Mouse (Mus musculus): ENCODE results near the gene Irs1.

DNA sequence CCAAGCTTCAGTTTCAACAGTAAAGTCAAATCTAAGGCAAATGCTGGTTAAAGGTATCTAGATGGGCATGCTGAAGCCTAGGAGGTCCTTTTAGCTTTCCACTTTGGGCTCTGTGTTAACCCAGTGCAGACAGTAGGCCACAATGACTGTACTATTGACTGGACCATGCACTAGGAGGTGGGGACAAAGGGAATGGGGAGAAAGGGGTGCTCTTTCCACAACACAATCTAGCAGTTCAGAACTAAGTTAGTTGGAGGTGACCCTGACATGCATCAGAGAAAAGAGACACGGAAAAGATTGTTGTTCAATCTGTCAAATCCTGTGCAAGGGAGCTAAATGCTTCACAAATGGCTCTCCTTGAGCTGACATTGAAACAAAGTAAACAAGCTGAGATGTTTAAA lies 7.3 kb downstream of the Irs1 start:
- no peak for TF ChIP-seq CTCF (conservative IDR thresholded peaks at IDR 0.05 in 1 of 2, IDR thresholded peaks at IDR 0.05 in 1 of 2; ENCODE audit: low read depth in 2 of 2, low read length in 2 of 2)
- TF ChIP-seq ZMIZ1 (IDR thresholded peaks at IDR 0.05; ENCODE audit: low read depth, low read length): no peak
- TF ChIP-seq JUND (conservative IDR thresholded peaks at IDR 0.05; ENCODE audit: low read depth, low read length): no peak
- TF ChIP-seq ZC3H11A (IDR thresholded peaks at IDR 0.05; ENCODE audit: low read depth, low read length): no peak
- no peak for TF ChIP-seq SMC3 (IDR thresholded peaks at IDR 0.05; ENCODE audit: low read depth, low read length)
- TF ChIP-seq MAZ (IDR thresholded peaks at IDR 0.05; ENCODE audit: low read depth, low read length): no peak
- TF ChIP-seq CHD1 (IDR thresholded peaks at IDR 0.05; ENCODE audit: low read depth, low read length): no peak
- TF ChIP-seq POLR2A (IDR thresholded peaks at IDR 0.05; ENCODE audit: low read depth, low read length): no peak
- TF ChIP-seq CHD2 (IDR thresholded peaks at IDR 0.05; ENCODE audit: low read length): no peak
- TF ChIP-seq BHLHE40 (IDR thresholded peaks at IDR 0.05; ENCODE audit: low read depth, low read length): no peak
- TF ChIP-seq HCFC1 (IDR thresholded peaks at IDR 0.05; ENCODE audit: low read depth, low read length): no peak
- TF ChIP-seq MAX (IDR thresholded peaks at IDR 0.05; ENCODE audit: low read length): no peak
- TF ChIP-seq RAD21 (IDR thresholded peaks at IDR 0.05; ENCODE audit: low read depth, low read length): no peak
- TF ChIP-seq USF2 (conservative IDR thresholded peaks at IDR 0.05; ENCODE audit: low read depth, low read length): no peak

Data from CH12.LX (cell line).